Mouse (Mus musculus): ENCODE measurements around the gene 5430403G16Rik.
"Not testable (repeated sequence)": the region's sequence is repeated elsewhere in the genome, so short reads cannot be mapped to it uniquely, and the experiment has no call there.

The 5430403G16Rik gene

GRCm38 (mm10) chr5:109690537-109691201 is at the start of gene 5430403G16Rik:
Gene 5430403G16Rik (minus strand): TSS chr5:109691041.
- DNase-seq = peak; percentile 55

- not testable (repeated sequence) for DNase-seq
Measured at GRCm38 (mm10) chr5:109717341-109717740, 26.5 kb upstream of the 5430403G16Rik start.

- not testable (repeated sequence) for DNase-seq
Measured at GRCm38 (mm10) chr5:109691205-109691965, 544 bp upstream of the 5430403G16Rik start.

GRCm38 (mm10) chr5:109682921-109683320 is 7.9 kb downstream of the 5430403G16Rik start:
- DNase-seq = no peak
